ENCODE assay signal across 13 mouse cellular contexts in genomic region chr6:99600886-99601285, GRCm38 (mm10).
A peak's percentile ranks its signal among the peaks of the same experiment; 100 is the strongest.
DNase-seq lines count a peak whose midpoint lies in the region; ATAC-seq and TF ChIP-seq lines count a peak whose summit lies in the region.
"Had no signal": no experiment of that assay in that cellular context is flagged by ENCODE, and none has a peak within 500 bp of the region (broad histone marks: within the 10 kb centered on the region; RNA-seq: fewer than 3 reads in every experiment).

No protein-coding gene starts in this region.

- no peaks in the 10 kb centered on the region for H3K9me3 ChIP-seq in kidney, embryonic 16.5 days (ENCODE audit: low read length)
- H3K9me3 ChIP-seq in lung, embryonic 16.5 days (ENCODE audit: control insufficient read depth, low read length), result no peaks in the 10 kb centered on the region
- H3K9me3 ChIP-seq: embryonic facial prominence, embryonic 12.5 days; hindbrain, embryonic 10.5 days; lung, embryonic 15.5 days had no signal

- no peak overlapping the region for H3K27ac ChIP-seq in kidney, adult 2 months (ENCODE audit: insufficient read depth, low read depth, low read length)
- no peak overlapping the region for H3K27ac ChIP-seq in kidney, embryonic 16.5 days (ENCODE audit: low read length)
- no peak overlapping the region for H3K27ac ChIP-seq in lung, embryonic 16.5 days (ENCODE audit: low read length)
- H3K27ac ChIP-seq: hindbrain, embryonic 10.5 days; lung, embryonic 15.5 days had no signal

- no peaks in the 10 kb centered on the region for H3K36me3 ChIP-seq in kidney, adult 2 months (ENCODE audit: control insufficient read depth, insufficient read depth, low read length)
- no peaks in the 10 kb centered on the region for H3K36me3 ChIP-seq in kidney, embryonic 16.5 days (ENCODE audit: insufficient read depth, low read length)
- H3K36me3 ChIP-seq in lung, embryonic 16.5 days (ENCODE audit: control insufficient read depth, insufficient read depth, low read length), result no peaks in the 10 kb centered on the region
- H3K36me3 ChIP-seq: embryonic facial prominence, embryonic 12.5 days; hindbrain, embryonic 10.5 days; lung, embryonic 15.5 days had no signal

- no peak overlapping the region for H3K4me2 ChIP-seq in kidney, embryonic 16.5 days (replicated peaks; ENCODE audit: low read depth, low read length)
- H3K4me2 ChIP-seq in lung, embryonic 16.5 days (ENCODE audit: low read depth, low read length), result 0 out of 2 replicates have a peak overlapping the region, but pooled peaks have one; percentile 13
- H3K4me2 ChIP-seq: embryonic facial prominence, embryonic 12.5 days; liver, embryonic 11.5 days had no signal

- no peaks in the 10 kb centered on the region for H3K27me3 ChIP-seq in kidney, adult 2 months (replicated peaks; ENCODE audit: control insufficient read depth, insufficient read depth, low read length)
- H3K27me3 ChIP-seq in kidney, embryonic 16.5 days (ENCODE audit: insufficient read depth, low read length), result no peaks in the 10 kb centered on the region
- H3K27me3 ChIP-seq in lung, embryonic 16.5 days (ENCODE audit: control insufficient read depth, insufficient read depth, low read depth, low read length), result no peaks in the 10 kb centered on the region
- H3K27me3 ChIP-seq: CH12.LX; embryonic facial prominence, embryonic 12.5 days; lung, embryonic 15.5 days had no signal

- TF ChIP-seq POLR2A in kidney, adult 2 months (IDR thresholded peaks at IDR 0.05; ENCODE audit: low read depth, low read length), result no peak
- TF ChIP-seq POLR2A in lung, adult 2 months (IDR thresholded peaks at IDR 0.05; ENCODE audit: borderline replicate concordance, extremely low read depth, low read depth, low read length), result no peak

- 46% methylated on average over 8 of the region's 8 CpGs for WGBS in kidney, adult 2 months
- 54% methylated on average over 8 of the region's 8 CpGs for WGBS in kidney, embryonic 16.5 days
- 55% methylated on average over 8 of the region's 8 CpGs for WGBS in lung, embryonic 16.5 days
- WGBS in lung, adult 2 months, result 38% methylated on average over 8 of the region's 8 CpGs

- peak; percentile 31 for ATAC-seq in frontal cortex, adult (ENCODE audit: low TSS enrichment)
- ATAC-seq in kidney, embryonic 16.5 days (ENCODE audit: low FRiP score, low TSS enrichment), result no peak
- no peak for ATAC-seq in lung, embryonic 16.5 days (ENCODE audit: low read depth)
- ATAC-seq in megakaryocyte, adult 5-6 weeks (ENCODE audit: poor library complexity, severe bottlenecking), result 0 out of 2 replicates have a peak, but pooled peaks have one; percentile 3
- no peak for ATAC-seq in erythroblast, adult 5-6 weeks (replicated peaks; ENCODE audit: low FRiP score, poor library complexity, severe bottlenecking)

- DNase-seq in frontal cortex, postnatal 25 days (ENCODE audit: low spot score in 2 of 2), result no peak
- peak; percentile 26 for DNase-seq in kidney, adult 2 months
- DNase-seq in lung, adult 2 months, result no peak

- no peak overlapping the region for H3K4me3 ChIP-seq in kidney, adult 2 months (ENCODE audit: insufficient read depth, low read depth, low read length)
- no peak overlapping the region for H3K4me3 ChIP-seq in kidney, embryonic 16.5 days (ENCODE audit: low read length)
- no peak overlapping the region for H3K4me3 ChIP-seq in lung, embryonic 16.5 days (ENCODE audit: low read length)
- H3K4me3 ChIP-seq in lung, adult 2 months (replicated peaks; ENCODE audit: extremely low read depth, low read depth, low read length), result no peak overlapping the region
- H3K4me3 ChIP-seq: embryonic facial prominence, embryonic 12.5 days; hindbrain, embryonic 10.5 days; lung, embryonic 15.5 days had no signal

- H3K9ac ChIP-seq in kidney, embryonic 16.5 days (replicated peaks; ENCODE audit: low read length), result no peak overlapping the region
- H3K9ac ChIP-seq in lung, embryonic 16.5 days (ENCODE audit: low read length), result no peak overlapping the region
- H3K9ac ChIP-seq: embryonic facial prominence, embryonic 12.5 days; lung, embryonic 15.5 days had no signal

- H3K4me1 ChIP-seq in kidney, adult 2 months (ENCODE audit: control insufficient read depth, insufficient read depth, low read length), result no peaks in the 10 kb centered on the region
- H3K4me1 ChIP-seq in kidney, embryonic 16.5 days (ENCODE audit: insufficient read depth, low read length), result peaks cover 11% of the 10 kb centered on the region; the same call in 1 of the 2 replicates
- H3K4me1 ChIP-seq in lung, embryonic 16.5 days (replicated peaks; ENCODE audit: control insufficient read depth, insufficient read depth, low read length), result peaks cover 20% of the 10 kb centered on the region
- peaks cover 5% of the 10 kb centered on the region for H3K4me1 ChIP-seq in lung, adult 2 months (ENCODE audit: control insufficient read depth, insufficient read depth, low read length)

- TF ChIP-seq CTCF in kidney, adult 2 months (conservative IDR thresholded peaks at IDR 0.05; ENCODE audit: insufficient read depth, insufficient read length, low read depth, low read length), result no peak
- TF ChIP-seq CTCF in lung, adult 2 months (IDR thresholded peaks at IDR 0.05; ENCODE audit: insufficient read depth, low read length), result no peak

Comparison
In these comparisons a context has a peak if more than half of its experiments do, and no peak if none do; other contexts are left out.
1. ATAC-seq: peak in frontal cortex, adult (single experiment) and megakaryocyte, adult 5-6 weeks (single experiment); none in kidney, embryonic 16.5 days (single experiment), lung, embryonic 16.5 days (single experiment) and erythroblast, adult 5-6 weeks (single experiment).